Mouse (Mus musculus) MEL (cell line): ENCODE measurements around the gene Tbc1d2b. TPM values are rescaled to one million over a fixed set of nuclear protein-coding genes. Genes with fewer than 3 reads are reported as not detected.

Experiments
- DNase-seq: peaks from one replicate; pipeline ENCODE4 v3.0.0; 2011; ENCODE audit warnings: low read depth, low spot score
- H3K27ac ChIP-seq: 2 replicates; pipeline ENCODE4 v1.5.1; 2012; ENCODE audit warnings: low read depth, mild to moderate bottlenecking, control low read depth, low read length, moderate library complexity; ENCODE audit not compliant: control insufficient read depth
- H3K27me3 ChIP-seq, 2 experiments: fragments of 150-350 bp in 1 of 2; sonication (generic) in 1 of 2; 2 replicates each; pipeline ENCODE4 v1.6.1; 2012; ENCODE audit warnings: low read length in 2 of 2, mild to moderate bottlenecking in 2 of 2, improper control_type of control experiment in 1 of 2, moderate library complexity in 1 of 2; ENCODE audit not compliant: insufficient read depth in 2 of 2, control insufficient read depth in 1 of 2
- H3K36me3 ChIP-seq, 2 experiments: 2 replicates each; pipeline ENCODE4 v1.6.1; 2012 to 2014; ENCODE audit warnings: low read length in 2 of 2, improper control_type of control experiment in 1 of 2, inconsistent platforms in 1 of 2, mild to moderate bottlenecking in 1 of 2; ENCODE audit not compliant: insufficient read depth in 2 of 2, control insufficient read depth in 1 of 2
- H3K4me1 ChIP-seq, 2 experiments: fragments of 150-350 bp in 1 of 2; sonication (generic) in 1 of 2; 2 replicates each; pipeline ENCODE4 v1.6.1; 2012; ENCODE audit warnings: low read length in 2 of 2, improper control_type of control experiment in 1 of 2, mild to moderate bottlenecking in 1 of 2; ENCODE audit not compliant: insufficient read depth in 2 of 2, control insufficient read depth in 1 of 2
- H3K4me3 ChIP-seq, 2 experiments: fragments of 150-350 bp in 1 of 2; sonication (generic) in 1 of 2; 2 replicates each; pipeline ENCODE4 v1.5.1; 2012; ENCODE audit warnings: low read depth in 2 of 2, low read length in 2 of 2, mild to moderate bottlenecking in 2 of 2, moderate library complexity in 2 of 2, control low read depth in 1 of 2, improper control_type of control experiment in 1 of 2; ENCODE audit not compliant: control insufficient read depth in 1 of 2, insufficient read depth in 1 of 2
- H3K79me2 ChIP-seq: 2 replicates; pipeline ENCODE4 v1.6.1; 2012; ENCODE audit warnings: mild to moderate bottlenecking, low read length, moderate library complexity; ENCODE audit not compliant: control insufficient read depth, poor library complexity, insufficient read depth
- H3K9ac ChIP-seq: 2 replicates; pipeline ENCODE4 v1.6.1; 2012; ENCODE audit warnings: low read depth, mild to moderate bottlenecking, control low read depth, low read length, moderate library complexity; ENCODE audit not compliant: control insufficient read depth, poor library complexity, severe bottlenecking
- H3K9me3 ChIP-seq: fragments of 150-350 bp; sonication (generic); replicated peaks from 2 replicates; pipeline ENCODE4 v1.6.1; 2012; ENCODE audit warnings: mild to moderate bottlenecking, low read length, improper control_type of control experiment, moderate library complexity; ENCODE audit not compliant: insufficient read depth
- BHLHE40 ChIP-seq: IDR thresholded peaks from 2 replicates; pipeline ENCODE4 v1.6.1; 2012; ENCODE audit warnings: low read depth, mild to moderate bottlenecking, inconsistent platforms, low read length, improper control_type of control experiment, borderline replicate concordance
- CHD2 ChIP-seq: IDR thresholded peaks from 2 replicates; pipeline ENCODE4 v1.6.1; 2011; ENCODE audit warnings: low read length, improper control_type of control experiment
- EP300 ChIP-seq, 2 experiments: IDR thresholded peaks; 2 replicates each; pipeline ENCODE4 v1.6.1; 2011; ENCODE audit warnings: improper control_type of control experiment in 2 of 2, low read length in 2 of 2, low read depth in 1 of 2, mild to moderate bottlenecking in 1 of 2
- GABPA ChIP-seq: IDR thresholded peaks from 2 replicates; pipeline ENCODE4 v1.6.1; 2012; ENCODE audit warnings: low read depth, mild to moderate bottlenecking, inconsistent platforms, low read length, improper control_type of control experiment, moderate library complexity
- HCFC1 ChIP-seq: IDR thresholded peaks from 2 replicates; pipeline ENCODE4 v1.6.1; 2012; ENCODE audit warnings: low read depth, mild to moderate bottlenecking, inconsistent platforms, low read length, improper control_type of control experiment, moderate library complexity
- JUND ChIP-seq: IDR thresholded peaks from 2 replicates; pipeline ENCODE4 v1.6.1; 2011; ENCODE audit warnings: low read depth, mild to moderate bottlenecking, improper control_type of control experiment, low read length
- KAT2A ChIP-seq: conservative IDR thresholded peaks from 2 replicates; pipeline ENCODE4 v1.6.1; 2012; ENCODE audit warnings: low read depth, low read length, improper control_type of control experiment, inconsistent platforms
- MAFK ChIP-seq: IDR thresholded peaks from 2 replicates; pipeline ENCODE4 v1.6.1; 2011; ENCODE audit warnings: low read depth, mild to moderate bottlenecking, low read length, improper control_type of control experiment, borderline replicate concordance
- MAX ChIP-seq: IDR thresholded peaks from 2 replicates; pipeline ENCODE4 v1.6.1; 2011; ENCODE audit warnings: low read length, improper control_type of control experiment
- MAZ ChIP-seq: IDR thresholded peaks from 2 replicates; pipeline ENCODE4 v1.6.1; 2012; ENCODE audit warnings: low read depth, mild to moderate bottlenecking, inconsistent platforms, low read length, improper control_type of control experiment
- MYC ChIP-seq: IDR thresholded peaks from 2 replicates; pipeline ENCODE4 v1.6.1; 2011; ENCODE audit warnings: low read depth, mild to moderate bottlenecking, low read length, improper control_type of control experiment, moderate library complexity
- NELFE ChIP-seq: IDR thresholded peaks from 2 replicates; pipeline ENCODE4 v1.6.1; 2011; ENCODE audit warnings: low read depth, low read length, improper control_type of control experiment
- RAD21 ChIP-seq: IDR thresholded peaks from 2 replicates; pipeline ENCODE4 v1.6.1; 2011; ENCODE audit warnings: mild to moderate bottlenecking, low read depth, low read length, improper control_type of control experiment
- SIN3A ChIP-seq: IDR thresholded peaks from 2 replicates; pipeline ENCODE4 v1.6.1; 2012; ENCODE audit warnings: low read length, improper control_type of control experiment, inconsistent platforms
- TBP ChIP-seq: IDR thresholded peaks from 2 replicates; pipeline ENCODE4 v1.8.0; 2011; ENCODE audit warnings: low read depth, low read length, improper control_type of control experiment
- polyA plus RNA-seq, 2 experiments: library from polyadenylated mRNA; stranded (reverse) in 1 of 2; unstranded in 1 of 2; fragments of >175 nt in 1 of 2; fragments of >200 nt in 1 of 2; gene quantifications; 2 replicates each; pipeline versions ENCODE4 v1.2.1 to v1.2.4; 2012; ENCODE audit warnings: low replicate concordance in 2 of 2, low read depth in 1 of 2; ENCODE audit not compliant: insufficient read length in 2 of 2, insufficient read depth in 1 of 2, missing spikeins in 1 of 2
- total RNA-seq: library from RNA; depleted of rRNA; stranded (reverse); fragments of 300-350 nt; gene quantifications from 2 replicates; pipeline ENCODE4 v1.2.3, GENCODE M21; 2012

Tbc1d2b gene
- total and polyA plus RNA-seq, 3 experiments, result 7.1 to 12.6 TPM; not detected in 1

DNA sequence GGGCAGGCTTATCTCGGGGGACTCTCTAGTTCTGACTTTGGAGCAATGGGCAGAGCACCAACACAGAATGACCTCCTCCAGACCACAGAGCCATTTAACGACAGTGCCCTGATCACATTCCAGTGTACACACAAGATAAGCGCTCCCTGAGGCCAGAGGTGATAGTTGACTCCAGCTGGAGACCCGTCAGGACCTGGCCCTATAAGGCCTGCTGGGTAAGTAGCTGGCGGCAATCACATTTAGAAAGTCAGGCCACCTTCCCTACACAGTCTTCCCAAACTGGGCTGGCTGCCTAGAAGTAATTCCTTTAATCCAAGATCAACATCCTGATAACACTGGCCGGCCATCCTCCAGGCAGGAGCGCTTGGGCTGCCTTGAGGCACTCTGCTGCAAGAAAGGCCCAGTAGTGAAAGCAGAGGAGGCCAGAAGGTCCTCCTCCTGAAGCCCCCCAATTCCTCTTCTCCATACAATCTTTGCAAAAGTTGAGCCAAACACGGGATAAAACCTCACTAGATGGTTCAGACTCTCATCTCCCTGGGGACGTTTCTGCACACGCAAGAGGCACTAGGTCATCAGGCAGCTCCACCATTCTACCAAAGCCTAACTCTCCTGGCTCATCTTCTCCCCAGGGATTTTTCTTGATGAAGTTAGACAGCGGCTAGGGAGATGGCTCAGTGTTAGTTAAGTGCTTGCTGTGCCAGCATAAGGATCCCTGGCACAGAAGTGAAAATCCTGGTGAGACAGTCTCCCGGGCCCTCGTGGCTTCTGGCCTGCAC is 9.8 kb downstream of the Tbc1d2b start:
- no peaks in the 10 kb centered on the region for H3K27me3 ChIP-seq
- H3K27ac ChIP-seq, result peak overlapping the region; percentile 67
- peaks cover 57 to 59% of the 10 kb centered on the region in 2 experiments for H3K4me1 ChIP-seq
- no peak overlapping the region for H3K9ac ChIP-seq
- no peak for DNase-seq
- peaks cover 22% of the 10 kb centered on the region; the same call in 1 of the 2 replicates for H3K79me2 ChIP-seq
- no peaks in the 10 kb centered on the region for H3K9me3 ChIP-seq
- no peak overlapping the region for H3K4me3 ChIP-seq
- TF ChIP-seq TBP, result no peak
- TF ChIP-seq CHD2, result no peak
- no peak for TF ChIP-seq GABPA
- TF ChIP-seq BHLHE40, result no peak
- no peak for TF ChIP-seq MAZ
- TF ChIP-seq SIN3A, result no peak
- peaks cover 14 to 64% of the 10 kb centered on the region in 2 experiments for H3K36me3 ChIP-seq

- Histone ChIP-seq H3K9me3 (no peaks in the 10 kb centered on the region), H3K4me1 (peaks cover 52 to 53% of the 10 kb centered on the region in 2 experiments), H3K4me3 (no peak overlapping the region), H3K27me3 (no peaks in the 10 kb centered on the region), H3K79me2 (peaks cover 21% of the 10 kb centered on the region; the same call in 1 of the 2 replicates), H3K36me3 (peaks cover 14 to 58% of the 10 kb centered on the region in 2 experiments), H3K9ac (peak overlapping the region; percentile 2; the same call in 1 of the 2 replicates)
- no peak for DNase-seq
- TF ChIP-seq SIN3A (peak; percentile 27; the same call in 1 of the 2 replicates), NELFE (no peak), MAX (0 out of 2 replicates have a peak, but pooled peaks have one; percentile 16), JUND (no peak), KAT2A (no peak), MAZ (no peak), EP300 (IDR thresholded peaks at IDR 0.05; ENCODE audit: low read depth in 1 of 2, low read length in 2 of 2) (peak; percentile 58 to 77), MAFK (no peak), MYC (0 out of 2 replicates have a peak, but pooled peaks have one; percentile 11), RAD21 (no peak), HCFC1 (no peak)
- TF ChIP-seq, all 39 proteins: peak for 4
- peak overlapping the region; percentile 67 for H3K27ac ChIP-seq
Observed at GRCm38 (mm10) chr9:90260079-90260478, 10.5 kb downstream of the Tbc1d2b start.
